Mouse (Mus musculus) liver, embryonic 16.5 days (tissue): Measurements from ENCODE around the gene Ggt5. TPM values are rescaled to one million over a fixed set of nuclear protein-coding genes. Genes with fewer than 3 reads are reported as not detected.

Experiments
- ATAC-seq: fragments of 200-750 bp; cut with Nextera tagmentation; 2 replicates; pipeline ENCODE4 v1.8.0; 2017; ENCODE audit warnings: low read depth, mild to moderate bottlenecking, moderate number of reproducible peaks, moderate library complexity
- H3K27ac ChIP-seq: fragments of 300-500 bp; sonication (generic); 2 replicates; pipeline ENCODE4 v1.5.1; 2014; ENCODE audit warnings: mild to moderate bottlenecking, low read length
- H3K27me3 ChIP-seq: fragments of 300-500 bp; sonication (generic); 2 replicates; pipeline ENCODE4 v1.6.1; 2014; ENCODE audit warnings: low read depth, low read length, mixed read lengths; ENCODE audit not compliant: control insufficient read depth, insufficient read depth
- H3K36me3 ChIP-seq: fragments of 300-500 bp; sonication (generic); 2 replicates; pipeline ENCODE4 v1.6.1; 2014; ENCODE audit warnings: mild to moderate bottlenecking; ENCODE audit not compliant: control insufficient read depth, insufficient read depth
- H3K4me1 ChIP-seq: fragments of 300-500 bp; sonication (generic); 2 replicates; pipeline ENCODE4 v1.6.1; 2014; ENCODE audit warnings: low read depth, low read length, mixed read lengths; ENCODE audit not compliant: control insufficient read depth
- H3K4me2 ChIP-seq: fragments of 300-500 bp; sonication (generic); 2 replicates; pipeline ENCODE4 v1.6.1; 2014; ENCODE audit warnings: low read depth, low read length, mixed read lengths
- H3K4me3 ChIP-seq: fragments of 300-500 bp; sonication (generic); 2 replicates; pipeline ENCODE4 v1.5.1; 2014; ENCODE audit warnings: low read depth, mild to moderate bottlenecking, low read length
- H3K9ac ChIP-seq: fragments of 300-500 bp; sonication (generic); 2 replicates; pipeline ENCODE4 v1.6.1; 2014; ENCODE audit warnings: low read depth, low read length
- H3K9me3 ChIP-seq: fragments of 300-500 bp; sonication (generic); replicated peaks from 2 replicates; pipeline ENCODE4 v1.6.1; 2016; ENCODE audit warnings: low read length; ENCODE audit not compliant: control insufficient read depth
- WGBS: fragments of 180-500 bp; shearing (Covaris S2); extraction: QIAGEN DNeasy Blood & Tissue Kit; methylation state at CpG from one replicate; pipeline ENCODE4 v1.1.7; 2014; ENCODE audit not compliant: insufficient replicate concordance; 5-methylcytosine and 5-hydroxymethylcytosine counted together
- polyA plus RNA-seq: library from polyadenylated mRNA; unstranded; fragments of >200 nt; fragmentation: Nextera tagmentation; extraction: Ambion mirVana; gene quantifications from 2 replicates; pipeline ENCODE4 v1.2.1, GENCODE M21; 2015

The Ggt5 gene
- polyA plus RNA-seq, 1 experiment from 2014 or later: 0.98 TPM

DNA sequence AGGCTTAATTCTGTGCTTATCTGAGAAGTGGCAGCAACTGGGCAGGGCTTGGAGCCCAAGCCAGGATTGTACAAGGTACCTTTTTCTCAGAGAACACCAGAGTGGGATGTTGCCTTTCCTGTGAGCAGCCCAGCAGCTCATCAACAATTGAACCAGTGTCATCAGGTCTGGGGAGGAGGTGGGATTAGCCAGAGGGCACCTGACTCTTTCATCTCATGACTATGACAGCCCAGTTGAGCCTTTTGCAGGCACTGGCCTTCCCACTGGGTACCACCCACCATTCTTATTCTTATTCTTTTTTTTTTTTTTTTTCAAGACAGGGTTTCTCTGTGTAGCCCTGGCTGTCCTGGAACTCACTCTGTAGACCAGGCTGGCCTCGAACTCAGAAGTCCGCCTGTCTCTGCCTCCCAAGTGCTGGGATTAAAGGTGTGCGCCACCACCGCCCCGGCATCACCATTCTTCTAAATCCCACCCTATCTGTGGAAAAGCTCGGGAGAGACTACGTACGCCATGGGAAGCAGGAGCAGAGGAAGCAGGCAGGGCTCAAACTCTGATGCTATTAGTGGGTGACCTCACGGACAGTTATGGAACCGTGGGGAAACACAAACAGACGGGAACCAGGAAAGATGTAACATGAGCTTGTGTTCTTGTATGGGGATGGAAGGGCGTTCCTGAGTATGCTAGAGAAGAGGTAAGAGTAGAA is 47.1 kb downstream of the Ggt5 start:
- ATAC-seq: 0 out of 2 replicates have a peak, but pooled peaks have one; percentile 4
- no peaks in the 10 kb centered on the region for H3K4me1 ChIP-seq
- no peak overlapping the region for H3K27ac ChIP-seq
- no peak overlapping the region for H3K9ac ChIP-seq
- H3K9me3 ChIP-seq: no peaks in the 10 kb centered on the region
- peaks cover 2% of the 10 kb centered on the region; the same call in 1 of the 2 replicates for H3K27me3 ChIP-seq
- WGBS: 80% methylated on average over 12 of the region's 12 CpGs
- H3K4me2 ChIP-seq: no peak overlapping the region
- no peak overlapping the region for H3K4me3 ChIP-seq
- no peaks in the 10 kb centered on the region for H3K36me3 ChIP-seq

DNA sequence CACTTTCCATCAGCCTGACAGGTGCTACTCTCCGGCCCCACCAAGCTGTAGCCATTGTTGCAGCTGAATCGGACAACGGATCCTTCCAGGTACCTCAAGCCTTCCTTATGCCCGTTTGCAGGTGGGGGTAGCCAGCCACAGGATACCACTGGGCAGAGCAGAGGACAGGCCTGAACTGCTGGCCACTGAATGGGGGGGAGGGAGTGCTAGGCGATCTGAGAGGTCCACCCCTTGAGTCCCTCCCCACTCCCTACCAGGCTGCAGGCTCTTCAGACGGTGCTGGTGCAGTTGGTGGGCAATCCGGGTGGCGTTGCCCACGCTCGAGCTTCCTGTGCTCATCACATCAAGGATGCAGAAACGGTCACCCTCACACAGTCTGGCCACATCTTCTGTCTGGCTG is 48.6 kb downstream of the Ggt5 start:
- Histone ChIP-seq H3K27me3 (0 out of 2 replicates have a peak, but pooled peaks cover 2% of the 10 kb centered on the region), H3K4me1 (peaks cover 1% of the 10 kb centered on the region; the same call in 1 of the 2 replicates), H3K9me3 (no peaks in the 10 kb centered on the region), H3K9ac (no peak overlapping the region), H3K27ac (no peak overlapping the region), H3K4me2 (no peak overlapping the region), H3K4me3 (no peak overlapping the region), H3K36me3 (no peaks in the 10 kb centered on the region)
- WGBS: 75% methylated on average over 11 of the region's 11 CpGs
- ATAC-seq: no peak

DNA sequence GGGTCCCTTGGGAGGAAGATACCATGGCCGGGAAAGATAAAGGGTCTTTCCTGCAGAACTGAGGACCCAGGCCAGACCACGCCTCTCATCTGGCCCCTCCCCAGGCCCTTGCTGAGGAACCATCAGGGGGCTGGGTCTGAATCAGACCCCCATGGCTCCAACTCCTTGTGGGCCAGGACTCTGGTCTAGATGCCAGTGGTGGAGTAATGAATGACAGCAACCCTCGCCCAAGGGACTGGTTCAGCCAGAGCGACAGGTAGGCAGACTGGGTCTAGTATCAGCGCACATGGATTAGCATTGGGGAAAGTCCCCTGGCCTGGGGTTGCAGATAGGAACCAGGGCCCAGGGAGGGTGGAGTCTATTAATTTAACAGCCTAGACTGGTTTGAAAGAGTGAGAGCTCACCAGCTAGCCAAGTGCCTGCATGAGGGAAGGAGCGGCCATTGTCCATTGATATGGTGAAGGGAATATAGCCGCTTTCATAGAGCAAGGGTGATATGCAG is 52.6 kb downstream of the Ggt5 start:
- ATAC-seq: no peak
- Histone ChIP-seq H3K36me3 (peaks cover 3% of the 10 kb centered on the region; the same call in 1 of the 2 replicates), H3K27me3 (no peaks in the 10 kb centered on the region), H3K4me3 (no peak overlapping the region), H3K9me3 (no peaks in the 10 kb centered on the region), H3K9ac (no peak overlapping the region), H3K27ac (no peak overlapping the region), H3K4me1 (peaks cover 20% of the 10 kb centered on the region), H3K4me2 (no peak overlapping the region)
- WGBS: 62% methylated on average over 7 of the region's 7 CpGs

DNA sequence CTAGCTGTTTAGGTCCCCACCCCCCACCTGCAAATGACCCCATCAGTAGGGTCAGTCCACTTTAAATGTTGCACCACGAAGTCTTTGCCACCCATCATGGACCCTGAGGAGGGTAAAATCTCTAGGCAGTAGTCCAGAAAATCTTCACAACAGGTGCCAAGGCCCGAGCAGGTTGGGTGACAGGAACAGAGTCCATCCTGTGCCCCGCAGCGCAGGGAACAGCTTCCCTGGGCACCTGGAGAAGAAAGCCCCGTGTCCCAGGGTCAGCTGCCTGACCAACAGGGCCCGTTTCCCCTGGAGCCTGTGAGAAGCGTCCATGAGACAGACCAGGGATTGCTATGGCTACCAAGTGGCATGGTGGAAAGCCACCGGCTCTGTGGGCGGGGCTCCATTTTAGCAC is 53.3 kb downstream of the Ggt5 start:
- no peaks in the 10 kb centered on the region for H3K27me3 ChIP-seq
- H3K36me3 ChIP-seq: peaks cover 3% of the 10 kb centered on the region; the same call in 1 of the 2 replicates
- no peaks in the 10 kb centered on the region for H3K9me3 ChIP-seq
- H3K27ac ChIP-seq: no peak overlapping the region
- H3K9ac ChIP-seq: no peak overlapping the region
- ATAC-seq: no peak
- H3K4me3 ChIP-seq: no peak overlapping the region
- no peak overlapping the region for H3K4me2 ChIP-seq
- 63% methylated on average over 9 of the region's 9 CpGs for WGBS
- peaks cover 20% of the 10 kb centered on the region for H3K4me1 ChIP-seq

DNA sequence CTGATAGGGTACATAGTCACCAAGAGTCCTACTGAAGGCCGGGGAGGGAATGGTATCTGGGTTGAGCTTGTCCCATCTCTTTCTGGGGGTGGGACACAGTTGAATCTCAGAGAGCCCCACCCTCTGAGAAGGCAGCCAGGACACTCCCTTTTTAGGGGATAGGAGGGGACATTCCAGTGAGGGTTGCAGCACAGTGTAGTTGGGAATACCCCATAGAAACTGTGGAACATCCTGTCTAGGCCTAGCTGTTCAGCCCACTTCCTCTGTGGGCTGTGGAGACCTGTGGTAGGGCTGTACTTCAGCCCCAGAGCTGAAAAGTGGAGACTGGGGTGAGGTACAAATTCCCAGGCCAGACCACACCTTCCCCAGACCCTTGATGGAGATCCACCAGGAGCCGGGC is 53.8 kb downstream of the Ggt5 start:
- Histone ChIP-seq H3K27me3 (no peaks in the 10 kb centered on the region), H3K27ac (no peak overlapping the region), H3K9me3 (no peaks in the 10 kb centered on the region), H3K9ac (no peak overlapping the region), H3K36me3 (peaks cover 7% of the 10 kb centered on the region), H3K4me2 (no peak overlapping the region), H3K4me3 (no peak overlapping the region), H3K4me1 (peaks cover 20% of the 10 kb centered on the region)
- ATAC-seq: no peak
- WGBS: 69% methylated on average over 2 of the region's 2 CpGs

DNA sequence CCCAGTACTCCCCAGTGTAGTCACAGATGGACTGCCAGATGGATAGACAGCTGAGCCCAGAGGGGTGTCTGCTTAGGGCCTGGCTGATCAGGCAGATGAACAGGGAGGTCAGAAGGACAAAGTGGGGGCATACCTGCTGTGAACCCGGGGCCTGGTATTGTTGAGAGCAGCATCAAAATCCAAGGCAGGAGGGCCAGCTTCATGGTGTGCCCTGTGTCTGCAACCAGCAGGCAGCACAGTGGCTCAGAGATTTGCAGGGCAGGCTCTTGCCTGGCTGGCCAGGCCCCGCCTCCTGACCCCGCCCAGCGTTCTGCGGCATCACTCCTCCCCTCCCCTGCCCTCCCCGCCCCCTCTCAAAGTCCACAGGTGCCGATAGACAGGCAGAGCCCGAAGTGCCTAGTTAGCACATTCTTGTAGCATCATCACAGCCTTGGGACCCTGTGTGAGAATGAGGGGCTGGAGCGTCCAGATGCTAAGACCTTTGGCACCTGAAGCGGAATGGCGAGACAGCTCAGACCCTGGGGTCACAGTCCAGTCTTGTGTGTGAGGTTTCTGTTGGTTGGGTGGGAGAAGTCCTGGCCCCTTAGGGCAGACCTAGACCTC is 54.7 kb downstream of the Ggt5 start, which contains the start of gene Susd2:
Gene Susd2 (minus strand): TSS at position 268 of the 603 bp plus-strand sequence.
- Histone ChIP-seq H3K4me1 (peaks cover 20% of the 10 kb centered on the region), H3K9me3 (no peaks in the 10 kb centered on the region), H3K27ac (peak within 1 kb of the TSS; percentile 31; the same call in 1 of the 2 replicates), H3K27me3 (no peaks in the 10 kb centered on the region), H3K9ac (no peak within 1 kb of the TSS), H3K36me3 (peaks cover 7% of the 10 kb centered on the region), H3K4me2 (peak within 1 kb of the TSS; percentile 24), H3K4me3 (no peak within 1 kb of the TSS)
- 18% methylated on average over 11 of the region's 11 CpGs for WGBS
- peak; percentile 88 for ATAC-seq

DNA sequence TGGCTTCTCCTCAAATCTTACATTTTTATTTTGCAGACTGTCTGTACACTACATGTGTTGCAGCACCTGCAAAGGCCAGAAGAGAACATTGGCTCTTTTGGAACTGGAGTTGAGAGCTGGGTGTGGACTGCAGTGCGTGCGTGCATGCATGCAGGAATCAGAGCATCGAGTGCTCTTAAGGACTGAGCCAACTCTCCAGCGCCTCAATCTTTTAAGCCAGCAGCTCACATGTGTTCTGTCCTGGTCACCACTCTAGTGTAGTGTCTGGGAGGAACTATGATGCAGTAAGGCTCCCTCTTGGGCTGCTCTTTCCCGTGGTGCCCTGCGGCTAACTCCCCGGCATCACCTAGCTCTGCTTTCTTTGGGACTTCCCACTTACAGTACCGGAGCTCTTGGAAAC is 56.5 kb downstream of the Ggt5 start:
- Histone ChIP-seq H3K36me3 (peaks cover 9% of the 10 kb centered on the region), H3K9ac (no peak overlapping the region), H3K4me3 (no peak overlapping the region), H3K27ac (no peak overlapping the region), H3K9me3 (no peaks in the 10 kb centered on the region), H3K27me3 (no peaks in the 10 kb centered on the region), H3K4me1 (peaks cover 20% of the 10 kb centered on the region), H3K4me2 (no peak overlapping the region)
- WGBS: 83% methylated on average over 8 of the region's 8 CpGs
- no peak for ATAC-seq

DNA sequence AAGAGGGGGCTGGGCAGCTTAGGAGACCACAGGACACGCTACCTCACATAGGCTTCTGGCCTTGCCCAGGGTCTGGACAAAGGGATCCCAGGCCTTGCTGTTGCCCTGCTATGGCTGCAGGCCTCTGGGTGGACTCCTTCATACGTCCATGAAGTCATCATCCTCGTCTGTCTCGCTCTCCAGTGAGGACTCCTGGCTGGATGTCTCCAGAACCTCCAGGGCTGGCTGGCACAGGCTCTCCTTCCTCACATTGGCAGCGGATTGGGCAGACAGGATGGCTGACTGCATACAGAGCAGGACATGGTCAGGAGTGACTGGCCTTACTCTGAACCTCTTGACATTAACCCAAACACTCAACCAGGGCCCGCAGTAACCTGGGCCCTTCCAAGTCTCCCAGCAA is 57.3 kb downstream of the Ggt5 start:
- H3K27ac ChIP-seq: no peak overlapping the region
- H3K4me1 ChIP-seq: peaks cover 20% of the 10 kb centered on the region
- H3K9me3 ChIP-seq: no peaks in the 10 kb centered on the region
- H3K4me2 ChIP-seq: no peak overlapping the region
- ATAC-seq: no peak
- no peak overlapping the region for H3K4me3 ChIP-seq
- no peak overlapping the region for H3K9ac ChIP-seq
- H3K27me3 ChIP-seq: no peaks in the 10 kb centered on the region
- peaks cover 10% of the 10 kb centered on the region for H3K36me3 ChIP-seq
- 79% methylated on average over 6 of the region's 6 CpGs for WGBS

DNA sequence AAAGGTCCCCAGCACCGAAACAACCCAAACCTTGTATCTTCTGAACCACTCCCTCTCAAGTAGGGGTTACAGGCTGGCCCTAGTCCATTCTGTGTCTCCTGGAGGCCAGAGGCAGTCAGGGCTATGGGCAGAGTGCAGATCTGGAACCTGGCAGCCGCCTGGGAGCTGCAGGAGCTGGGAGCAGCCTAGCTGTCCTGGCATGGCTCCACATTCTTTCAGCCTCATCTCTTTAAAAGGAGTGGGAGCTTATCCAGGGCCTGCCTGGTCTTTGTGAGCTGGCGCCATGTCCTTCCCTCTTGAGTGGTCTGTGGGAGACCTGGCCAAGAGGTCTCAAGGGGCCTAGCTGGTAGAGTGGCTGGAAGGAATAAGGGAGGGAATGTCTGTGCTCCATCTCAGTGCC is 58.2 kb downstream of the Ggt5 start:
- Histone ChIP-seq H3K9me3 (no peaks in the 10 kb centered on the region), H3K4me2 (no peak overlapping the region), H3K27me3 (no peaks in the 10 kb centered on the region), H3K4me3 (no peak overlapping the region), H3K4me1 (peaks cover 20% of the 10 kb centered on the region), H3K36me3 (peaks cover 20% of the 10 kb centered on the region), H3K27ac (no peak overlapping the region), H3K9ac (no peak overlapping the region)
- 78% methylated on average over 3 of the region's 3 CpGs for WGBS
- ATAC-seq: no peak
